Mouse (Mus musculus) liver, embryonic 14.5 days (tissue): ENCODE data around the gene Rex1bd. TPM values are rescaled to one million over a fixed set of nuclear protein-coding genes. Genes with fewer than 3 reads are reported as not detected.

Experiments used
- ATAC-seq: fragments of 200-750 bp; cut with Nextera tagmentation; 2 replicates; pipeline ENCODE4 v1.8.0; 2017; ENCODE audit warnings: moderate number of reproducible peaks, mild to moderate bottlenecking, moderate library complexity; ENCODE audit not compliant: insufficient read depth
- DNase-seq, 3 experiments: peaks; one replicate each; pipeline ENCODE4 v3.0.0-alpha.2; 2012 to 2013; ENCODE audit warnings: low read depth in 3 of 3, low spot score in 3 of 3
- H3K27ac ChIP-seq: fragments of 300-500 bp; sonication (generic); 2 replicates; pipeline ENCODE4 v1.5.1; 2014; ENCODE audit warnings: moderate library complexity, mild to moderate bottlenecking, control low read depth, inconsistent platforms
- H3K27me3 ChIP-seq: fragments of 300-500 bp; sonication (generic); 2 replicates; pipeline ENCODE4 v1.6.1; 2014; ENCODE audit warnings: mild to moderate bottlenecking, low read length, moderate library complexity; ENCODE audit not compliant: control insufficient read depth, insufficient read depth
- H3K36me3 ChIP-seq: fragments of 300-500 bp; sonication (generic); replicated peaks from 2 replicates; pipeline ENCODE4 v1.6.1; 2014; ENCODE audit warnings: low read depth; ENCODE audit not compliant: control insufficient read depth, insufficient read depth
- H3K4me1 ChIP-seq, 2 experiments: fragments of 200-500 bp in 1 of 2; fragments of 300-500 bp in 1 of 2; sonication (generic) in 1 of 2; replicated peaks; 2 replicates each; pipeline ENCODE4 v1.6.1; 2012 to 2014; ENCODE audit warnings: antibody characterized with exemption in 1 of 2, inconsistent platforms in 1 of 2, low read length in 1 of 2; ENCODE audit not compliant: control insufficient read depth in 2 of 2, insufficient read depth in 2 of 2
- H3K4me2 ChIP-seq: fragments of 300-500 bp; sonication (generic); 2 replicates; pipeline ENCODE4 v1.6.1; 2014; ENCODE audit warnings: low read depth, mild to moderate bottlenecking, control low read depth, moderate library complexity
- H3K4me3 ChIP-seq, 2 experiments: fragments of 200-500 bp in 1 of 2; fragments of 300-500 bp in 1 of 2; sonication (generic) in 1 of 2; 2 replicates each; pipeline ENCODE4 v1.5.1; 2012 to 2014; ENCODE audit warnings: low read depth in 2 of 2, low read length in 2 of 2, mild to moderate bottlenecking in 2 of 2, control low read depth in 1 of 2, inconsistent platforms in 1 of 2, moderate library complexity in 1 of 2; ENCODE audit not compliant: insufficient read depth in 1 of 2
- H3K9ac ChIP-seq: fragments of 300-500 bp; sonication (generic); replicated peaks from 2 replicates; pipeline ENCODE4 v1.6.1; 2014; ENCODE audit warnings: mild to moderate bottlenecking, control low read depth, moderate library complexity
- H3K9me3 ChIP-seq: fragments of 300-500 bp; sonication (generic); 2 replicates; pipeline ENCODE4 v1.6.1; 2016; ENCODE audit warnings: low read length, mixed read lengths; ENCODE audit not compliant: control insufficient read depth
- CTCF ChIP-seq: IDR thresholded peaks from 2 replicates; pipeline ENCODE4 v1.5.1; 2016; ENCODE audit warnings: antibody characterized with exemption, low read depth, control low read depth
- EP300 ChIP-seq: IDR thresholded peaks from 2 replicates; pipeline ENCODE4 v1.6.1; 2016; ENCODE audit warnings: antibody characterized with exemption, low read depth
- WGBS: fragments of 180-500 bp; shearing (Covaris S2); extraction: QIAGEN DNeasy Blood & Tissue Kit; methylation state at CpG from one replicate; pipeline ENCODE4 v1.1.7; 2014; ENCODE audit not compliant: insufficient replicate concordance; 5-methylcytosine and 5-hydroxymethylcytosine counted together
- polyA plus RNA-seq, 2 experiments: library from polyadenylated mRNA; depleted of rRNA in 1 of 2; stranded (reverse) in 1 of 2; unstranded in 1 of 2; fragments of >200 nt; fragmentation: Nextera tagmentation in 1 of 2; extraction: Ambion mirVana in 1 of 2; gene quantifications; 2 replicates each; pipeline versions ENCODE4 v1.2.1 to v1.2.3; 2012 to 2014

Gene Rex1bd
- polyA plus RNA-seq, 2 experiments, result 55.1 to 72.0 TPM

DNA sequence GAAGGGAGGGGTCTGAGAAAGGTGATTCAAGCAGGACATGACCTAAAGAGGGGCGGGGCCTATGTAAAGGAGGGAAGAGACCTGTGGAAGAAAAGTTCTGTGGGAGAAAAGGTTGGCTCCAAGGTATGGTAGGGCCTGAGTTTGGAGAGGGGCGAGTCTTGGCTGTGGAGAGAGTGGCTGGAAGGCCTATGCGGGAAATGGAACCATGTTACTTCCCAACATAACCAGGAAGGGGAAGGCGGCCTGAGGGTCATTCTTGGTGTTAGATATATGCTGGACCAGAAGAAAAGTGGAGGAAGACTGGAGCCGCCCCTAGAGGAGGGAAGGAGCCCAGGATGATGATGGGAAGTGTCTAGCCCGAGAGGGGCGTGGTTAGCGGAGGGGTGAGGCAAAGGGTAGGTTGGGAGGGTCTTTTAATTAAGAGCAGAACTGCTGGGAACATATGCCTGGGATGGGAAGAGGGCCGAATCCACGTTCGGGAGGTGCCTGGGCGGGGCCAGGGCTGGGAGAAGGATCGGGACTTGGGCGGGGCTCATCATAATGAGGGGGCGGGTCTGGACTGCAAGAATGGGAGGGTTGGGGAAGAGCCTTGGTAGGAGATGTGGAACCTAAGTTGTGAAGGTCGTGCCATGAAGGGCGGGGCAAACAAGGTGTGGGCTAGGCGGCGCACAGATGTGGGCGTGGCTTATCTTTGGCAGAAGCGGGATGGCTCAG lies 29.1 kb downstream of the Rex1bd start:
- peak overlapping the region; percentile 72 for H3K27ac ChIP-seq
- DNase-seq (peak; percentile 68 to 73 (median 70)), ATAC-seq (peak; percentile 53)
- 1% methylated on average over 21 of the region's 21 CpGs for WGBS
- 0 out of 2 replicates have a peak overlapping the region, but pooled peaks have one; percentile 29 for H3K9ac ChIP-seq
- peak overlapping the region; percentile 88 for H3K4me2 ChIP-seq
- peaks cover 20% of the 10 kb centered on the region for H3K27me3 ChIP-seq
- no peaks in the 10 kb centered on the region for H3K9me3 ChIP-seq
- peaks cover 17 to 26% of the 10 kb centered on the region in 2 experiments for H3K4me1 ChIP-seq
- H3K4me3 ChIP-seq, result peak overlapping the region; percentile 57 to 92
- no peak for TF ChIP-seq CTCF
- peak; percentile 23; the same call in 1 of the 2 replicates for TF ChIP-seq EP300
- no peaks in the 10 kb centered on the region for H3K36me3 ChIP-seq

DNA sequence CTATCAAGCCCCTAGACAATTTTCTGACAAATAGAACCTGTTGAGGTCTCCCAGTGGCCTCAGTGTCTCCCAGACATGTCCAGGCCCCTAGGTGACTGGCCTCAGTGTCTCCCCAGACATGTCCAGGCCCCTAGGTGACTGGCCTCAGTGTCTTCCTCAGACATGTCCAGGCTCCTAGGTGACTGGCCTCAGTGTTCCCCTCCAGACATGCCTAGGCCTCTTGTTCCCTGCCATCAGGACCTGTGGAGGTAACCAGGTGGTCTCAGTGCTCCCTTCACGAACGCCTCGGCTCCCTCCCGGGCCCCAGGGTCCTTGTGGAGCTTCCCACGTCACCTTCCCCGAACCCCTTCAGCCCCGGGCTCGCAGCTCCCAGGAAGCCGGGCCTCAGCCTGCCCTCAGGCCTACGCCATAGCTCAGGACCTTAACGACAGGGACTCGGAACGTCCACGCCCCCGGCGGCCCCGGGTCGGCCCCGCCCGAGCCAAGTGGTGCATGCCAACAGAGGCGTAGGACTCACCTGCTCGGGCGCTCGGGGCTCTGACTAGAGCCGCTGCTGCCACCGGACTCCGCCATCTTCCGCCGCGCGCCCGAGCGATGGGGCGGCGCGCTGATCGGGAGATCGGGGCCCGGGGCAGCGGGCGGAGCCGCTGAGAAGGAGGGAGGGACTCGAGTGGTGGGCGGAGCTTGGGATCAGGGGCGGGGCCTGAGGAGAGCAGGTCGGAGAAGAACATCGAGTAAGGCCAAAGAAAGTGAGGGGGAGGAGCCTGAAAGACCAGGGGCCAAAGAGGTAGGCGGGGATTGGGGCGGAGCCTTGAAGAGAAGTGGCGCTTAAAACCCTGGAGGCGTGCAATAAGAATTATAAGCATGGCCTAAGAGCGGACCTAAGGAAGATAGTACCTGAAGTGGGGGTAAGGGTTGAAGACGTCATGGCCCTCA lies 30.0 kb downstream of the Rex1bd start, which contains the start of gene Klhl26:
TSS of gene Klhl26 (minus strand) at position 636 of the 936 bp plus-strand sequence.
- H3K9me3 ChIP-seq, result no peaks in the 10 kb centered on the region
- ATAC-seq (peak; percentile 86), DNase-seq (peak; percentile 95 to 96 (median 95))
- peak within 1 kb of the TSS; percentile 97 for H3K9ac ChIP-seq
- TF ChIP-seq EP300, result no peak
- TF ChIP-seq CTCF, result no peak
- peak within 1 kb of the TSS; percentile 76 for H3K27ac ChIP-seq
- WGBS, result under 1% methylated on average over 53 of the region's 53 CpGs
- peak within 1 kb of the TSS; percentile 92 to 97 for H3K4me3 ChIP-seq
- peaks cover 17 to 26% of the 10 kb centered on the region in 2 experiments for H3K4me1 ChIP-seq
- H3K4me2 ChIP-seq, result peak within 1 kb of the TSS; percentile 88
- H3K27me3 ChIP-seq, result peaks cover 13% of the 10 kb centered on the region
- no peaks in the 10 kb centered on the region for H3K36me3 ChIP-seq

DNA sequence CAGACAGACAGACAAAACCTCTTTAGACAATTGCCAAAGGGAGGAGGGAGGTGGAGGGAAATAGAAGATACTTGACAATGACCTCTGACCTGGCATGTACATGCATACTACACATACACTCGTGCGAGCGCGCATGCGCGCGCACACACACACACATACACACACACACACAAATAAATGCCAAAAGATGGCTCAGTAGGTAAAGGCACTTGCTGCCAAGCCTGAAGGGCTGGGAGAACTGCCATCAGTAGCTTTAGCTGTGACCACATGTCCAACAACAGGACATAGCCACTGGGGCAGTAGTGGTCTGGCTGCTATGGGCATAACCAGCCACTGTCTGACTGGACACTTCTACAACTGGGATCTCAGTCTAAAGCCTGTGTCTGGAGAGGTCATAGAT lies 34.7 kb downstream of the Rex1bd start:
- WGBS, result 97% methylated on average over 7 of the region's 7 CpGs
- H3K9ac ChIP-seq, result no peak overlapping the region
- no peak overlapping the region for H3K4me3 ChIP-seq
- peaks cover 6 to 28% of the 10 kb centered on the region in 2 experiments for H3K4me1 ChIP-seq
- H3K36me3 ChIP-seq, result no peaks in the 10 kb centered on the region
- DNase-seq (no peak), ATAC-seq (no peak)
- H3K4me2 ChIP-seq, result no peak overlapping the region
- no peak overlapping the region for H3K27ac ChIP-seq
- TF ChIP-seq CTCF, result no peak
- TF ChIP-seq EP300, result no peak
- no peaks in the 10 kb centered on the region for H3K27me3 ChIP-seq
- H3K9me3 ChIP-seq, result no peaks in the 10 kb centered on the region

DNA sequence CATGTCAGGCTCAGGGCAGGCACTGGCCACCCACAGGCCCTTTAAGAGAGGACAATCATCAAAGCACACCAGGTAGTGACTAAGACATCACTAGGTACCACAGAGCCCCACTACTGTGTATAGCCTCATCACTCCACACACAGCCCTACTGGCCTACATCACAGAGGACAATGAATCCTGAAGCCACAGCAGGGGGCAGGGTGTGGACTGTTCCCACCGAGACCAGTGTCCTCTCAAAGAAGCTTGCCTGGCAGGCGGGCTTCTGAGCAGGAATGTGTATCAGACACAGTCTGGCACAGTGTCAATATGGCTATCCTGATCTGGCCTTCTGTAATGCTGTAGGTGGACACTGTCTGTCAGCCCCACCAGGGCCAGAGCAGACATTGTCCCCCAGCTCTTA lies 36.6 kb downstream of the Rex1bd start:
- no peak for TF ChIP-seq CTCF
- no peak for TF ChIP-seq EP300
- Histone ChIP-seq H3K36me3 (no peaks in the 10 kb centered on the region), H3K9ac (no peak overlapping the region), H3K27me3 (no peaks in the 10 kb centered on the region), H3K27ac (no peak overlapping the region), H3K4me1 (peaks cover 0 to 15% of the 10 kb centered on the region in 2 experiments; a peak in 3 of 4 replicates), H3K4me2 (no peak overlapping the region), H3K4me3 (no peak overlapping the region), H3K9me3 (no peaks in the 10 kb centered on the region)
- 69% methylated on average over 2 of the region's 2 CpGs for WGBS
- ATAC-seq, result peak; percentile 23; the same call in 1 of the 2 replicates
- DNase-seq, result no peak
